Mouse (Mus musculus) kidney, embryonic 14.5 days (tissue): ENCODE results near the gene Vasp. TPM values are rescaled to one million over a fixed set of nuclear protein-coding genes. Genes with fewer than 3 reads are reported as not detected.
A peak's percentile ranks its signal among the peaks of the same experiment; 100 is the strongest.

ENCODE experiments used
- ATAC-seq: fragments of 200-750 bp; cut with Nextera tagmentation; 2 replicates; pipeline ENCODE4 v1.8.0; 2017; ENCODE audit warnings: moderate number of reproducible peaks, mild to moderate bottlenecking, moderate TSS enrichment, moderate library complexity; ENCODE audit not compliant: low FRiP score, low TSS enrichment
- H3K27ac ChIP-seq: fragments of 300-500 bp; sonication (generic); 2 replicates; pipeline ENCODE4 v1.5.1; 2014; ENCODE audit warnings: low read depth, mild to moderate bottlenecking, low read length, moderate library complexity, mixed read lengths
- H3K27me3 ChIP-seq: fragments of 300-500 bp; sonication (generic); 2 replicates; pipeline ENCODE4 v1.6.1; 2014; ENCODE audit warnings: mild to moderate bottlenecking, low read length; ENCODE audit not compliant: control insufficient read depth, insufficient read depth
- H3K36me3 ChIP-seq: fragments of 300-500 bp; sonication (generic); 2 replicates; pipeline ENCODE4 v1.6.1; 2014; ENCODE audit warnings: low read length, mixed read lengths; ENCODE audit not compliant: control insufficient read depth, insufficient read depth
- H3K4me1 ChIP-seq: fragments of 300-500 bp; sonication (generic); 2 replicates; pipeline ENCODE4 v1.6.1; 2014; ENCODE audit warnings: low read length, mixed read lengths; ENCODE audit not compliant: control insufficient read depth, insufficient read depth
- H3K4me2 ChIP-seq: fragments of 300-500 bp; sonication (generic); replicated peaks from 2 replicates; pipeline ENCODE4 v1.6.1; 2014; ENCODE audit warnings: low read depth, mild to moderate bottlenecking, low read length
- H3K4me3 ChIP-seq: fragments of 300-500 bp; sonication (generic); 2 replicates; pipeline ENCODE4 v1.5.1; 2014; ENCODE audit warnings: mild to moderate bottlenecking, low read length
- H3K9ac ChIP-seq: fragments of 300-500 bp; sonication (generic); 2 replicates; pipeline ENCODE4 v1.6.1; 2014; ENCODE audit warnings: low read depth, mild to moderate bottlenecking, low read length, moderate library complexity
- H3K9me3 ChIP-seq: fragments of 300-500 bp; sonication (generic); 2 replicates; pipeline ENCODE4 v1.6.1; 2016; ENCODE audit warnings: low read length; ENCODE audit not compliant: control insufficient read depth
- WGBS: fragments of 180-500 bp; shearing (Covaris S2); extraction: QIAGEN DNeasy Blood & Tissue Kit; methylation state at CpG from one replicate; pipeline ENCODE4 v1.1.7; 2014; 5-methylcytosine and 5-hydroxymethylcytosine counted together
- polyA plus RNA-seq: library from polyadenylated mRNA; unstranded; fragments of >200 nt; fragmentation: Nextera tagmentation; extraction: Ambion mirVana; gene quantifications from 2 replicates; pipeline ENCODE4 v1.2.1, GENCODE M21; 2014

The Vasp gene
- polyA plus RNA-seq, 1 experiment from 2014 or later: 54.2 TPM

GRCm38 (mm10) chr7:19236411-19236810, 35.2 kb downstream of the Vasp start:
- no peak overlapping the region for H3K4me2 ChIP-seq
- H3K4me3 ChIP-seq: no peak overlapping the region
- peaks cover 5% of the 10 kb centered on the region; the same call in 1 of the 2 replicates for H3K36me3 ChIP-seq
- H3K9me3 ChIP-seq: no peaks in the 10 kb centered on the region
- WGBS: 80% methylated on average over 2 of the region's 2 CpGs
- ATAC-seq: no peak
- no peaks in the 10 kb centered on the region for H3K27me3 ChIP-seq
- no peak overlapping the region for H3K27ac ChIP-seq
- no peaks in the 10 kb centered on the region for H3K4me1 ChIP-seq
- H3K9ac ChIP-seq: no peak overlapping the region

- no peak overlapping the region for H3K4me3 ChIP-seq
Measured at GRCm38 (mm10) chr7:19235092-19235671, 36.4 kb downstream of the Vasp start.

GRCm38 (mm10) chr7:19234652-19235051, 37.0 kb downstream of the Vasp start:
- ATAC-seq: no peak
- Histone ChIP-seq H3K4me2 (no peak overlapping the region), H3K4me3 (no peak overlapping the region), H3K27ac (no peak overlapping the region), H3K9ac (no peak overlapping the region), H3K27me3 (no peaks in the 10 kb centered on the region), H3K4me1 (no peaks in the 10 kb centered on the region), H3K9me3 (no peaks in the 10 kb centered on the region), H3K36me3 (no peaks in the 10 kb centered on the region)
- WGBS: 77% methylated on average over 5 of the region's 5 CpGs

More at GRCm38 (mm10) chr7:19235092-19235671, 36.4 kb downstream of the Vasp start:
- no peaks in the 10 kb centered on the region for H3K4me1 ChIP-seq
- peak overlapping the region; percentile 31; the same call in 1 of the 2 replicates for H3K9ac ChIP-seq
- H3K27me3 ChIP-seq: no peaks in the 10 kb centered on the region
- H3K27ac ChIP-seq: no peak overlapping the region
- H3K36me3 ChIP-seq: no peaks in the 10 kb centered on the region
- WGBS: 84% methylated on average over 2 of the region's 2 CpGs
- no peaks in the 10 kb centered on the region for H3K9me3 ChIP-seq
- H3K4me2 ChIP-seq: no peak overlapping the region
- ATAC-seq: no peak

GRCm38 (mm10) chr7:19231849-19232248, 39.8 kb downstream of the Vasp start:
- ATAC-seq: no peak
- Histone ChIP-seq H3K4me3 (no peak overlapping the region), H3K27ac (no peak overlapping the region), H3K27me3 (no peaks in the 10 kb centered on the region), H3K36me3 (no peaks in the 10 kb centered on the region), H3K4me1 (peaks cover 3% of the 10 kb centered on the region; the same call in 1 of the 2 replicates), H3K9ac (no peak overlapping the region), H3K4me2 (no peak overlapping the region), H3K9me3 (no peaks in the 10 kb centered on the region)
- WGBS: 94% methylated on average over 3 of the region's 3 CpGs

- no peak overlapping the region for H3K4me3 ChIP-seq
- 93% methylated on average over 5 of the region's 5 CpGs for WGBS
- no peak overlapping the region for H3K27ac ChIP-seq
- H3K36me3 ChIP-seq: no peaks in the 10 kb centered on the region
- H3K4me1 ChIP-seq: peaks cover 7% of the 10 kb centered on the region; the same call in 1 of the 2 replicates
- no peaks in the 10 kb centered on the region for H3K9me3 ChIP-seq
- H3K4me2 ChIP-seq: no peak overlapping the region
- H3K27me3 ChIP-seq: no peaks in the 10 kb centered on the region
- ATAC-seq: no peak
- H3K9ac ChIP-seq: no peak overlapping the region
Measured at GRCm38 (mm10) chr7:19230899-19231298, 40.7 kb downstream of the Vasp start.

- ATAC-seq: no peak
- Histone ChIP-seq H3K4me2 (no peak overlapping the region), H3K36me3 (no peaks in the 10 kb centered on the region), H3K27me3 (no peaks in the 10 kb centered on the region), H3K4me1 (peaks cover 7% of the 10 kb centered on the region; the same call in 1 of the 2 replicates), H3K9ac (no peak overlapping the region), H3K4me3 (no peak overlapping the region), H3K27ac (no peak overlapping the region), H3K9me3 (no peaks in the 10 kb centered on the region)
- 88% methylated on average over 2 of the region's 2 CpGs for WGBS
Measured at GRCm38 (mm10) chr7:19230041-19230580, 41.5 kb downstream of the Vasp start.

GRCm38 (mm10) chr7:19229404-19229803, 42.2 kb downstream of the Vasp start:
- H3K4me1 ChIP-seq: peaks cover 7% of the 10 kb centered on the region; the same call in 1 of the 2 replicates
- no peaks in the 10 kb centered on the region for H3K36me3 ChIP-seq
- H3K9me3 ChIP-seq: no peaks in the 10 kb centered on the region
- WGBS: 36% methylated on average over 5 of the region's 5 CpGs
- H3K4me2 ChIP-seq: peak overlapping the region; percentile 79
- no peak for ATAC-seq
- no peak overlapping the region; the same call in 1 of the 2 replicates for H3K27ac ChIP-seq
- H3K27me3 ChIP-seq: no peaks in the 10 kb centered on the region
- peak overlapping the region; percentile 66 for H3K9ac ChIP-seq
- H3K4me3 ChIP-seq: peak overlapping the region; percentile 70

GRCm38 (mm10) chr7:19228793-19229148, 42.8 kb downstream of the Vasp start:
- no peak for ATAC-seq
- Histone ChIP-seq H3K4me1 (peaks cover 7% of the 10 kb centered on the region; the same call in 1 of the 2 replicates), H3K9ac (peak overlapping the region; percentile 84), H3K4me2 (peak overlapping the region; percentile 79), H3K27me3 (no peaks in the 10 kb centered on the region), H3K4me3 (peak overlapping the region; percentile 70), H3K27ac (peak overlapping the region; percentile 73), H3K36me3 (no peaks in the 10 kb centered on the region), H3K9me3 (no peaks in the 10 kb centered on the region)
- under 1% methylated on average over 14 of the region's 14 CpGs for WGBS
